Mouse (Mus musculus) heart, postnatal 0 days (tissue): Measurements from ENCODE around the gene Olfr325.

Experiments used
- CTCF ChIP-seq: IDR thresholded peaks from 2 replicates; pipeline ENCODE4 v1.5.1; 2016; ENCODE audit warnings: antibody characterized with exemption, control low read depth, low read depth
- EP300 ChIP-seq: IDR thresholded peaks from 2 replicates; pipeline ENCODE4 v1.6.1; 2016; ENCODE audit warnings: antibody characterized with exemption, low read depth

- no peak for TF ChIP-seq CTCF
- TF ChIP-seq EP300, result no peak
These were observed 31.2 kb upstream of the Olfr325 start, which contains the start of gene Olfr329-ps for GRCm38 (mm10) chr11:58546322-58546721.
